Mouse (Mus musculus) testis, adult 2 months (tissue): ENCODE measurements around the gene Mfsd2b.

Source experiments
- CTCF ChIP-seq: fragments of 200-500 bp; IDR thresholded peaks from 2 replicates; pipeline ENCODE4 v1.5.1; 2012; ENCODE audit warnings: low read depth, mild to moderate bottlenecking, inconsistent platforms, low read length, moderate library complexity; ENCODE audit not compliant: control insufficient read depth, insufficient read depth, insufficient replicate concordance
- POLR2A ChIP-seq: fragments of 200-500 bp; IDR thresholded peaks from 2 replicates; pipeline ENCODE4 v1.6.1; 2012; ENCODE audit warnings: low read depth, mild to moderate bottlenecking, inconsistent platforms, low read length, moderate library complexity; ENCODE audit not compliant: control insufficient read depth

GRCm38 (mm10) chr12:4827256-4827655, 46.9 kb downstream of the Mfsd2b start:
- TF ChIP-seq CTCF (no peak), POLR2A (no peak)
